Mouse (Mus musculus): ENCODE measurements at regions not wholly inside any gene's neighbourhood (a gene's known extent, or its start where the extent isn't known, plus 50 kb on each side); places are given as distances from the start of the nearest gene placed in this dataset.

GRCm38 (mm10) chr19:15517853-15518252 is 429.3 kb downstream of the Psat1 start:
- TF ChIP-seq CTCF (IDR thresholded peaks at IDR 0.05; ENCODE audit: extremely low read depth, insufficient read length, insufficient replicate concordance, low read depth, low read length) = no peak
- TF ChIP-seq POLR2A (IDR thresholded peaks at IDR 0.05; ENCODE audit: low read depth, low read length) = no peak
